Comparison of ENCODE assay signal across 32 mouse cellular contexts in genomic region chr9:45189661-45190174, GRCm38 (mm10). TPM values are rescaled to one million over a fixed set of nuclear protein-coding genes. Genes with fewer than 3 reads are reported as not detected.
DNase-seq lines count a peak whose midpoint lies in the region; ATAC-seq and TF ChIP-seq lines count a peak whose summit lies in the region.
"Had no signal": no experiment of that assay in that cellular context is flagged by ENCODE, and none has a peak within 500 bp of the region (broad histone marks: within the 10 kb centered on the region; RNA-seq: fewer than 3 reads in every experiment).

No protein-coding gene starts in this region.

- no peaks in the 10 kb centered on the region for H3K27me3 ChIP-seq in intestine, postnatal 0 days (replicated peaks; ENCODE audit: control insufficient read depth, insufficient read depth, low read length)
- no peaks in the 10 kb centered on the region for H3K27me3 ChIP-seq in intestine, embryonic 16.5 days (replicated peaks; ENCODE audit: control insufficient read depth, insufficient read depth, low read length)
- H3K27me3 ChIP-seq: intestine, embryonic 15.5 days had no signal

- peak; percentile 31 for DNase-seq in adrenal gland, postnatal 10 days
- no peak for DNase-seq in adrenal gland, postnatal 4 days (ENCODE audit: low spot score in 2 of 2)
- DNase-seq in thymus, postnatal 4 days, result peak; percentile 34
- no peak for DNase-seq in thymus, postnatal 25 days
- no peak for DNase-seq in B cell, adult 2 months
- DNase-seq: adrenal gland, adult 8-10 months; cerebellum, adult 18-20 months; cerebellum, adult 9-10 months; cerebellum, postnatal 14 days; gastrocnemius, postnatal 10 days; gastrocnemius, postnatal 36 days; heart, postnatal 10 days; heart, postnatal 36 days had no signal

- H3K4me1 ChIP-seq in intestine, postnatal 0 days (replicated peaks; ENCODE audit: control insufficient read depth, insufficient read depth, low read length), result peaks cover 11% of the 10 kb centered on the region; the same call in 1 of the 2 replicates
- no peaks in the 10 kb centered on the region for H3K4me1 ChIP-seq in intestine, embryonic 16.5 days (ENCODE audit: control insufficient read depth, insufficient read depth, low read length)
- H3K4me1 ChIP-seq: forebrain, embryonic 10.5 days; forebrain, embryonic 13.5 days; hindbrain, embryonic 10.5 days; hindbrain, embryonic 13.5 days; intestine, embryonic 15.5 days had no signal

- H3K4me2 ChIP-seq in intestine, postnatal 0 days (replicated peaks; ENCODE audit: low read depth), result no peak overlapping the region
- H3K4me2 ChIP-seq in intestine, embryonic 16.5 days (ENCODE audit: low read depth, low read length), result no peak overlapping the region
- H3K4me2 ChIP-seq: forebrain, embryonic 13.5 days; heart, embryonic 11.5 days; hindbrain, embryonic 13.5 days; intestine, embryonic 15.5 days had no signal

- whole genome bisulfite sequencing in intestine, postnatal 0 days, result 57% methylated on average over 4 of the region's 4 CpGs
- 78% methylated on average over 4 of the region's 4 CpGs for WGBS in intestine, embryonic 16.5 days

- no peak for TF ChIP-seq CTCF in intestine, postnatal 0 days (IDR thresholded peaks at IDR 0.05; ENCODE audit: low read depth)

- no peak overlapping the region for H3K4me3 ChIP-seq in intestine, postnatal 0 days (ENCODE audit: low read depth, low read length)
- H3K4me3 ChIP-seq in intestine, embryonic 16.5 days (ENCODE audit: low read length), result no peak overlapping the region
- H3K4me3 ChIP-seq: forebrain, embryonic 10.5 days; forebrain, embryonic 13.5 days; hindbrain, embryonic 10.5 days; hindbrain, embryonic 13.5 days; intestine, embryonic 15.5 days had no signal

- H3K9me3 ChIP-seq in intestine, postnatal 0 days (ENCODE audit: control insufficient read depth), result no peaks in the 10 kb centered on the region
- no peaks in the 10 kb centered on the region for H3K9me3 ChIP-seq in intestine, embryonic 16.5 days (ENCODE audit: control insufficient read depth, low read length)
- H3K9me3 ChIP-seq: forebrain, embryonic 10.5 days; forebrain, embryonic 13.5 days; hindbrain, embryonic 10.5 days; hindbrain, embryonic 13.5 days; intestine, embryonic 15.5 days had no signal

- H3K27ac ChIP-seq in intestine, postnatal 0 days (ENCODE audit: low read depth, low read length), result peak overlapping the region; percentile 73
- H3K27ac ChIP-seq in intestine, embryonic 16.5 days (ENCODE audit: low read length), result no peak overlapping the region
- H3K27ac ChIP-seq: forebrain, embryonic 10.5 days; forebrain, embryonic 13.5 days; hindbrain, embryonic 10.5 days; hindbrain, embryonic 13.5 days; intestine, embryonic 15.5 days had no signal

- H3K36me3 ChIP-seq in intestine, postnatal 0 days (ENCODE audit: control insufficient read depth, insufficient read depth), result peaks cover 12% of the 10 kb centered on the region; the same call in 1 of the 2 replicates
- H3K36me3 ChIP-seq in intestine, embryonic 16.5 days (ENCODE audit: control insufficient read depth, insufficient read depth, low read length), result no peaks in the 10 kb centered on the region
- H3K36me3 ChIP-seq: forebrain, embryonic 10.5 days; hindbrain, embryonic 10.5 days; hindbrain, embryonic 13.5 days; intestine, embryonic 15.5 days had no signal

- ATAC-seq in intestine, postnatal 0 days, result peak; percentile 11; the same call in 1 of the 2 replicates
- ATAC-seq in intestine, embryonic 16.5 days, result no peak
- ATAC-seq: activated CD4-positive, CD25-positive, alpha-beta regulatory T cell, adult 4 months; CD4-positive, CD25-positive, alpha-beta regulatory T cell, adult 4 months; forebrain, embryonic 13.5 days; forebrain, embryonic 16.5 days; hindbrain, embryonic 16.5 days had no signal

- no peak overlapping the region for H3K9ac ChIP-seq in intestine, postnatal 0 days (ENCODE audit: low read depth, low read length)
- no peak overlapping the region for H3K9ac ChIP-seq in intestine, embryonic 16.5 days (ENCODE audit: low read depth, low read length)
- H3K9ac ChIP-seq: forebrain, embryonic 13.5 days; hindbrain, embryonic 13.5 days; intestine, embryonic 15.5 days had no signal

RNA-seq across cellular contexts. Expression of gene BC049352, which starts 7.9 kb away (rescaled TPM):
- not detected for total RNA-seq in adrenal gland, postnatal 10 days (2021)
- total RNA-seq in adrenal gland, postnatal 4 days (2021), result under 1 TPM in 1 of 2 experiments, not detected in 1; 0.17 TPM
- 0.48 and 1.0 TPM in 2 replicates for polyA plus RNA-seq in intestine, postnatal 0 days (2015; fragmentation: Nextera tagmentation; extraction: Ambion mirVana)
- 0.15 and 0.36 TPM in 2 replicates for polyA plus RNA-seq in intestine, embryonic 16.5 days (2015; fragmentation: Nextera tagmentation; extraction: Ambion mirVana)
- total RNA-seq: ES-E14; gastrocnemius, postnatal 10 days; granulocyte monocyte progenitor cell, adult 5-6 weeks; heart, adult 8-10 months; heart, postnatal 10 days; heart, postnatal 36 days had no signal
- polyA plus RNA-seq: C2C12; embryonic facial prominence, embryonic 11.5 days; forebrain, embryonic 10.5 days; forebrain, embryonic 13.5 days; heart, embryonic 11.5 days; heart, embryonic 14.5 days; hindbrain, embryonic 10.5 days; hindbrain, embryonic 16.5 days had no signal

RNA-seq across cellular contexts. Expression of gene Tmprss4, which starts 14.2 kb away (rescaled TPM):
- total RNA-seq in adrenal gland, postnatal 10 days (2021), result not detected
- under 1 TPM in 1 of 2 experiments, not detected in 1; 0.50 TPM for total RNA-seq in adrenal gland, postnatal 4 days (2021)
- 70.6 and 72.0 TPM in 2 replicates for polyA plus RNA-seq in intestine, postnatal 0 days (2015; fragmentation: Nextera tagmentation; extraction: Ambion mirVana)
- polyA plus RNA-seq in intestine, embryonic 16.5 days (2015; fragmentation: Nextera tagmentation; extraction: Ambion mirVana), result 45.2 and 46.2 TPM in 2 replicates
- total RNA-seq: adrenal gland, adult 8-10 months; gastrocnemius, adult 18-20 months; gastrocnemius, postnatal 10 days; gastrocnemius, postnatal 36 days; granulocyte monocyte progenitor cell, adult 5-6 weeks; heart, adult 8-10 months; heart, postnatal 10 days; heart, postnatal 36 days had no signal
- polyA plus RNA-seq: activated CD4-positive, CD25-positive, alpha-beta regulatory T cell, adult 4 months; C2C12; CD4-positive, CD25-positive, alpha-beta regulatory T cell, adult 4 months; embryonic facial prominence, embryonic 11.5 days; forebrain, embryonic 13.5 days; forebrain, embryonic 16.5 days; heart, embryonic 14.5 days; hindbrain, embryonic 10.5 days; hindbrain, embryonic 13.5 days; hindbrain, embryonic 16.5 days had no signal

RNA-seq across cellular contexts. Expression of gene Scn4b, which starts 51.5 kb away (rescaled TPM):
- total RNA-seq in adrenal gland, postnatal 10 days (2021), result 10 to 100 TPM in 1 of 2 experiments, 1 to 10 TPM in 1; 3.3 to 14.2 TPM
- total RNA-seq in adrenal gland, postnatal 4 days (2021), result 1 to 10 TPM; 2.6 to 3.0 TPM
- 0.04 TPM in 1 of 2 replicates, not detected in the other for polyA plus RNA-seq in intestine, postnatal 0 days (2015; fragmentation: Nextera tagmentation; extraction: Ambion mirVana)
- polyA plus RNA-seq in intestine, embryonic 16.5 days (2015; fragmentation: Nextera tagmentation; extraction: Ambion mirVana), result 0.13 and 0.15 TPM in 2 replicates
- total RNA-seq: granulocyte monocyte progenitor cell, adult 5-6 weeks had no signal
- polyA plus RNA-seq: activated CD4-positive, CD25-positive, alpha-beta regulatory T cell, adult 4 months; heart, embryonic 14.5 days had no signal

Comparison
In these comparisons a context has a peak if more than half of its experiments do, and no peak if none do; other contexts are left out.
1. DNase-seq: peak in adrenal gland, postnatal 10 days (single experiment) and thymus, postnatal 4 days (single experiment); none in adrenal gland, postnatal 4 days (0 of 2), thymus, postnatal 25 days (single experiment) and B cell, adult 2 months (0 of 2).